Mouse (Mus musculus): Measurements from ENCODE around the gene Rgmb.
A peak's percentile ranks its signal among the peaks of the same experiment; 100 is the strongest.

Gene Rgmb

GRCm38 (mm10) chr17:15830766-15831644, at the start of gene Rgmb:
Rgmb (minus strand) TSS chr17:15831039.
- no peak for DNase-seq (ENCODE audit: low read depth in 1 of 2, low spot score in 2 of 2)

GRCm38 (mm10) chr17:15874765-15875164, 43.9 kb upstream of the Rgmb start:
- no peak for DNase-seq (ENCODE audit: low read depth in 1 of 2, low spot score in 2 of 2)

- DNase-seq (ENCODE audit: low read depth in 1 of 2, low spot score in 2 of 2): no peak
Measured at GRCm38 (mm10) chr17:15872093-15872492, 41.3 kb upstream of the Rgmb start.

- DNase-seq (ENCODE audit: low read depth in 1 of 2, low spot score in 2 of 2): no peak
Measured at GRCm38 (mm10) chr17:15865249-15865648, 34.4 kb upstream of the Rgmb start.

- DNase-seq (ENCODE audit: low read depth in 1 of 2, low spot score in 2 of 2): no peak
Measured at GRCm38 (mm10) chr17:15862355-15862754, 31.5 kb upstream of the Rgmb start.

- no peak for DNase-seq (ENCODE audit: low read depth in 1 of 2, low spot score in 2 of 2)
Measured at GRCm38 (mm10) chr17:15853121-15853520, 22.3 kb upstream of the Rgmb start.

- DNase-seq (ENCODE audit: low read depth in 1 of 2, low spot score in 2 of 2): no peak
Measured at GRCm38 (mm10) chr17:15850544-15850943, 19.7 kb upstream of the Rgmb start.

- no peak for DNase-seq (ENCODE audit: low read depth in 1 of 2, low spot score in 2 of 2)
Measured at GRCm38 (mm10) chr17:15841425-15841824, 10.6 kb upstream of the Rgmb start.

- DNase-seq (ENCODE audit: low read depth in 1 of 2, low spot score in 2 of 2): no peak
Measured at GRCm38 (mm10) chr17:15832398-15832797, 1.6 kb upstream of the Rgmb start.

GRCm38 (mm10) chr17:15831810-15832209, 971 bp upstream of the Rgmb start:
- DNase-seq (ENCODE audit: low read depth in 1 of 2, low spot score in 2 of 2): no peak

- DNase-seq (ENCODE audit: low read depth in 1 of 2, low spot score in 2 of 2): no peak
Measured at GRCm38 (mm10) chr17:15830171-15830765, 571 bp downstream of the Rgmb start.

- no peak for DNase-seq (ENCODE audit: low read depth in 1 of 2, low spot score in 2 of 2)
Measured at GRCm38 (mm10) chr17:15829198-15830170, 1.4 kb downstream of the Rgmb start.

- no peak for DNase-seq (ENCODE audit: low read depth in 1 of 2, low spot score in 2 of 2)
Measured at GRCm38 (mm10) chr17:15828131-15828917, 2.5 kb downstream of the Rgmb start.

- no peak for DNase-seq (ENCODE audit: low read depth in 1 of 2, low spot score in 2 of 2)
Measured at GRCm38 (mm10) chr17:15826928-15827327, 3.9 kb downstream of the Rgmb start.

GRCm38 (mm10) chr17:15826444-15826909, 4.4 kb downstream of the Rgmb start:
- DNase-seq (ENCODE audit: low read depth in 1 of 2, low spot score in 2 of 2): peak; percentile 84 to 91

GRCm38 (mm10) chr17:15825481-15826396, 5.1 kb downstream of the Rgmb start:
- no peak for DNase-seq (ENCODE audit: low read depth in 1 of 2, low spot score in 2 of 2)

GRCm38 (mm10) chr17:15824854-15825253, 6.0 kb downstream of the Rgmb start:
- DNase-seq (ENCODE audit: low read depth in 1 of 2, low spot score in 2 of 2): no peak

GRCm38 (mm10) chr17:15824337-15824736, 6.5 kb downstream of the Rgmb start:
- no peak for DNase-seq (ENCODE audit: low read depth in 1 of 2, low spot score in 2 of 2)

GRCm38 (mm10) chr17:15823838-15824237, 7.0 kb downstream of the Rgmb start:
- no peak for DNase-seq (ENCODE audit: low read depth in 1 of 2, low spot score in 2 of 2)

Measured in monocyte, adult 2 months (primary cell).